Comparison of ENCODE assay signal across 8 mouse cellular contexts in genomic region chr17:56219251-56219650, GRCm38 (mm10). TPM values are rescaled to one million over a fixed set of nuclear protein-coding genes. Genes with fewer than 3 reads are reported as not detected.
DNase-seq lines count a peak whose midpoint lies in the region; ATAC-seq and TF ChIP-seq lines count a peak whose summit lies in the region.

No protein-coding gene starts in this region.

- WGBS in heart, postnatal 0 days: 38% methylated on average over 12 of the region's 12 CpGs
- 44% methylated on average over 12 of the region's 12 CpGs for WGBS in macrophage (ENCODE audit: missing documents)

- in situ Hi-C loops in ES-E14 (cut with MboI; ENCODE audit: low sequenced_read_pairs in 2 of 2, unreplicated experiment in 2 of 2): no loop called here

- peaks cover 40% of the 10 kb centered on the region for H3K79me2 ChIP-seq in macrophage (ENCODE audit: inconsistent target)

- peak overlapping the region; percentile 77 for H3K9ac ChIP-seq in ES-E14 (ENCODE audit: insufficient read depth, low read depth, low read length, poor library complexity, severe bottlenecking)
- H3K9ac ChIP-seq in heart, postnatal 0 days (replicated peaks; ENCODE audit: low read depth, low read length): peak overlapping the region; percentile 81; the same call in 1 of the 2 replicates

- peak; percentile 22 for DNase-seq in heart, adult 8-10 months (ENCODE audit: low spot score)
- no peak for DNase-seq in heart, adult 9 months (ENCODE audit: low spot score in 2 of 2)
- DNase-seq in ES-E14 (ENCODE audit: low read depth, low spot score): no peak
- DNase-seq in heart, postnatal 0 days (ENCODE audit: low spot score): no peak
- no peak for DNase-seq in adrenal gland, postnatal 14 days
- no peak for DNase-seq in thymus, adult 18-20 months
- no peak for DNase-seq in MN1 (ENCODE audit: low spot score)

- no peak for TF ChIP-seq CTCF in heart, postnatal 0 days (IDR thresholded peaks at IDR 0.05; ENCODE audit: low read depth)

- peaks cover 0 to 7% of the 10 kb centered on the region in 2 experiments; a peak in 1 of 4 replicates for H3K4me1 ChIP-seq in ES-E14 (ENCODE audit: control insufficient read depth in 2 of 2, insufficient read depth in 2 of 2, low read length in 2 of 2, poor library complexity in 1 of 2)
- peaks cover 15% of the 10 kb centered on the region; the same call in 1 of the 2 replicates for H3K4me1 ChIP-seq in heart, postnatal 0 days (ENCODE audit: control insufficient read depth, insufficient read depth)

- no peak for ATAC-seq in heart, postnatal 0 days (ENCODE audit: insufficient read depth, low read depth)

- no peak for TF ChIP-seq EP300 in heart, postnatal 0 days (IDR thresholded peaks at IDR 0.05; ENCODE audit: low read depth)

- peak overlapping the region; percentile 73 for H3K4me2 ChIP-seq in heart, postnatal 0 days (ENCODE audit: low read depth, low read length)

- H3K9me3 ChIP-seq in ES-E14 (ENCODE audit: control insufficient read depth, insufficient read depth, low read depth, low read length): no peaks in the 10 kb centered on the region
- no peaks in the 10 kb centered on the region for H3K9me3 ChIP-seq in heart, postnatal 0 days (replicated peaks; ENCODE audit: control insufficient read depth, low read length)

- H3K4me3 ChIP-seq in ES-E14 (ENCODE audit: insufficient read depth in 1 of 2, low read depth in 1 of 2, low read length in 2 of 2, poor library complexity in 1 of 2, severe bottlenecking in 1 of 2): peak overlapping the region; percentile 80 to 93
- H3K4me3 ChIP-seq in heart, postnatal 0 days (ENCODE audit: low read depth, low read length): peak overlapping the region; percentile 74
- peak overlapping the region; percentile 65 for H3K4me3 ChIP-seq in macrophage (ENCODE audit: inconsistent target)

- H3K27ac ChIP-seq in ES-E14 (ENCODE audit: insufficient read depth, low read depth, low read length, poor library complexity, severe bottlenecking) (no peak overlapping the region), macrophage (peak overlapping the region; percentile 86)
- peak overlapping the region; percentile 90 for H3K27ac ChIP-seq in heart, postnatal 0 days (ENCODE audit: low read depth)

- H3K36me3 ChIP-seq in ES-E14 (ENCODE audit: control insufficient read depth, insufficient read depth, low read length, poor library complexity, severe bottlenecking) (no peaks in the 10 kb centered on the region; the same call in 1 of the 2 replicates), macrophage (ENCODE audit: inconsistent target) (no peaks in the 10 kb centered on the region)
- H3K36me3 ChIP-seq in heart, postnatal 0 days (replicated peaks; ENCODE audit: control insufficient read depth, insufficient read depth, low read length): no peaks in the 10 kb centered on the region; the same call in 1 of the 2 replicates

- H3K27me3 ChIP-seq in heart, postnatal 0 days (ENCODE audit: control insufficient read depth, insufficient read depth, low read length): no peaks in the 10 kb centered on the region

TF ChIP-seq in ES-E14, 5 proteins besides CTCF, POLR2A, EP300 and RAD21:
- TF ChIP-seq MAFK (IDR thresholded peaks at IDR 0.05; ENCODE audit: insufficient read depth, low read depth, low read length): no peak
- TF ChIP-seq ZC3H11A (IDR thresholded peaks at IDR 0.05; ENCODE audit: borderline replicate concordance, low read depth, low read length): no peak
- no peak for TF ChIP-seq HCFC1 (IDR thresholded peaks at IDR 0.05; ENCODE audit: borderline replicate concordance, insufficient read depth, low read length)
- TF ChIP-seq CHD2 (IDR thresholded peaks at IDR 0.05; ENCODE audit: low read depth, low read length): no peak
- TF ChIP-seq ZNF384 (IDR thresholded peaks at IDR 0.05; ENCODE audit: low read depth, low read length): no peak

RNA-seq across cellular contexts. Expression of gene Dpp9, which starts 0.5 kb away (rescaled TPM):
- 10 to 100 TPM; 42.6 to 51.1 (median 46.6) TPM for total RNA-seq in heart, adult 8-10 months (2022)
- 27.4 and 27.5 TPM in 2 replicates for total RNA-seq in ES-E14 (2012; rRNA removed)
- total RNA-seq in heart, postnatal 0 days (2014; rRNA removed; ENCODE audit: low replicate concordance): 25.9 and 29.0 TPM in 2 replicates
- 12.6 and 13.3 TPM in 2 replicates for polyA plus RNA-seq in heart, postnatal 0 days (2015; fragmentation: Nextera tagmentation; extraction: Ambion mirVana)
- total RNA-seq in macrophage (2018; cell fraction: chromatin; rRNA removed): 10 to 100 TPM; 32.0 to 86.3 (median 54.8) TPM
- total RNA-seq in macrophage (2018; cell fraction: cytosol; rRNA removed): 10 to 100 TPM; 27.3 to 39.4 (median 33.0) TPM
- total RNA-seq in macrophage (2018; cell fraction: nucleus; rRNA removed): 10 to 100 TPM; 25.6 to 49.7 (median 35.0) TPM
- polyA plus RNA-seq in macrophage (2018): 19.4 to 30.5 TPM (median 30.3 TPM) in 3 replicates
- 31.5 and 33.4 TPM in 2 replicates for total RNA-seq in adrenal gland, postnatal 14 days (2021)

RNA-seq across cellular contexts. Expression of gene Mydgf, which starts 35.5 kb away (rescaled TPM):
- 10 to 100 TPM; 25.5 to 29.8 (median 27.9) TPM for total RNA-seq in heart, adult 8-10 months (2022)
- total RNA-seq in ES-E14 (2012; rRNA removed): 71.1 and 95.2 TPM in 2 replicates
- total RNA-seq in heart, postnatal 0 days (2014; rRNA removed; ENCODE audit: low replicate concordance): 42.9 and 43.2 TPM in 2 replicates
- 50.2 and 52.0 TPM in 2 replicates for polyA plus RNA-seq in heart, postnatal 0 days (2015; fragmentation: Nextera tagmentation; extraction: Ambion mirVana)
- 10 to 100 TPM in 19 of 26 experiments, 1 to 10 TPM in 7; 6.9 to 20.0 (median 12.9) TPM for total RNA-seq in macrophage (2018; cell fraction: chromatin; rRNA removed)
- 10 to 100 TPM; 43.2 to 68.6 (median 55.4) TPM for total RNA-seq in macrophage (2018; cell fraction: cytosol; rRNA removed)
- 10 to 100 TPM; 12.2 to 43.3 (median 24.6) TPM for total RNA-seq in macrophage (2018; cell fraction: nucleus; rRNA removed)
- polyA plus RNA-seq in macrophage (2018): 33.8 to 65.3 TPM (median 50.0 TPM) in 3 replicates
- total RNA-seq in adrenal gland, postnatal 14 days (2021): 61.6 and 63.5 TPM in 2 replicates

RNA-seq across cellular contexts. Expression of gene Fem1a, which starts 37.4 kb away (rescaled TPM):
- 100 to 1,000 TPM; 113 to 131 (median 128) TPM for total RNA-seq in heart, adult 8-10 months (2022)
- total RNA-seq in ES-E14 (2012; rRNA removed): 18.8 and 18.9 TPM in 2 replicates
- total RNA-seq in heart, postnatal 0 days (2014; rRNA removed; ENCODE audit: low replicate concordance): 82.1 and 84.3 TPM in 2 replicates
- polyA plus RNA-seq in heart, postnatal 0 days (2015; fragmentation: Nextera tagmentation; extraction: Ambion mirVana): 29.5 and 37.1 TPM in 2 replicates
- total RNA-seq in macrophage (2018; cell fraction: chromatin; rRNA removed): 10 to 100 TPM in 9 of 26 experiments, 1 to 10 TPM in 17; 2.4 to 25.8 (median 7.7) TPM
- total RNA-seq in macrophage (2018; cell fraction: cytosol; rRNA removed): 10 to 100 TPM in 17 of 26 experiments, 1 to 10 TPM in 9; 4.7 to 16.4 (median 11.9) TPM
- 10 to 100 TPM in 15 of 26 experiments, 1 to 10 TPM in 11; 5.5 to 23.2 (median 10.6) TPM for total RNA-seq in macrophage (2018; cell fraction: nucleus; rRNA removed)
- 6.6 to 13.3 TPM (median 10.2 TPM) in 3 replicates for polyA plus RNA-seq in macrophage (2018)
- total RNA-seq in adrenal gland, postnatal 14 days (2021): 27.1 and 29.5 TPM in 2 replicates

RNA-seq across cellular contexts. Expression of gene Tnfaip8l1, which starts 57.0 kb away (rescaled TPM):
- total RNA-seq in heart, adult 8-10 months (2022): 1 to 10 TPM; 1.2 to 2.1 (median 1.4) TPM
- 1.3 and 1.7 TPM in 2 replicates for total RNA-seq in ES-E14 (2012; rRNA removed)
- 3.4 and 16.5 TPM in 2 replicates for total RNA-seq in heart, postnatal 0 days (2014; rRNA removed; ENCODE audit: low replicate concordance)
- polyA plus RNA-seq in heart, postnatal 0 days (2015; fragmentation: Nextera tagmentation; extraction: Ambion mirVana): 4.9 and 5.6 TPM in 2 replicates
- total RNA-seq in macrophage (2018; cell fraction: chromatin; rRNA removed): 1 to 10 TPM in 22 of 26 experiments, under 1 TPM in 4; 0.73 to 5.9 (median 1.9) TPM
- 1 to 10 TPM in 18 of 26 experiments, under 1 TPM in 8; 0.46 to 2.2 (median 1.3) TPM for total RNA-seq in macrophage (2018; cell fraction: cytosol; rRNA removed)
- total RNA-seq in macrophage (2018; cell fraction: nucleus; rRNA removed): 1 to 10 TPM in 18 of 26 experiments, under 1 TPM in 8; 0.43 to 6.9 (median 1.6) TPM
- polyA plus RNA-seq in macrophage (2018): 1.2 to 1.7 TPM (median 1.5 TPM) in 3 replicates
- total RNA-seq in adrenal gland, postnatal 14 days (2021): 8.2 and 8.6 TPM in 2 replicates

RNA-seq across cellular contexts. Expression of gene Ticam1, which starts 57.3 kb away (rescaled TPM):
- 1 to 10 TPM; 6.9 to 9.5 (median 8.1) TPM for total RNA-seq in heart, adult 8-10 months (2022)
- total RNA-seq in ES-E14 (2012; rRNA removed): 2.4 and 2.8 TPM in 2 replicates
- total RNA-seq in heart, postnatal 0 days (2014; rRNA removed; ENCODE audit: low replicate concordance): 12.3 and 13.8 TPM in 2 replicates
- 4.4 and 4.6 TPM in 2 replicates for polyA plus RNA-seq in heart, postnatal 0 days (2015; fragmentation: Nextera tagmentation; extraction: Ambion mirVana)
- 10 to 100 TPM; 20.0 to 66.0 (median 29.6) TPM for total RNA-seq in macrophage (2018; cell fraction: chromatin; rRNA removed)
- total RNA-seq in macrophage (2018; cell fraction: cytosol; rRNA removed): 10 to 100 TPM; 29.2 to 68.9 (median 35.2) TPM
- 10 to 100 TPM; 18.9 to 54.1 (median 29.3) TPM for total RNA-seq in macrophage (2018; cell fraction: nucleus; rRNA removed)
- polyA plus RNA-seq in macrophage (2018): 19.5 to 36.1 TPM (median 21.2 TPM) in 3 replicates
- total RNA-seq in adrenal gland, postnatal 14 days (2021): 18.7 and 20.9 TPM in 2 replicates
